Mouse (Mus musculus) forebrain, embryonic 13.5 days (tissue): ENCODE measurements around the gene C1ql4. TPM values are rescaled to one million over a fixed set of nuclear protein-coding genes. Genes with fewer than 3 reads are reported as not detected.
A peak's percentile ranks its signal among the peaks of the same experiment; 100 is the strongest.

Experiments
- ATAC-seq: fragments of 200-750 bp; cut with Nextera tagmentation; 2 replicates; pipeline ENCODE4 v1.8.0; 2017
- H3K27ac ChIP-seq: fragments of 300-500 bp; sonication (generic); 2 replicates; pipeline ENCODE4 v1.5.1; 2015; ENCODE audit warnings: inconsistent platforms, mild to moderate bottlenecking, moderate library complexity
- H3K27me3 ChIP-seq: fragments of 300-500 bp; sonication (generic); 2 replicates; pipeline ENCODE4 v1.6.1; 2015; ENCODE audit warnings: mild to moderate bottlenecking, inconsistent platforms
- H3K36me3 ChIP-seq: fragments of 300-500 bp; sonication (generic); 2 replicates; pipeline ENCODE4 v1.6.1; 2015; ENCODE audit warnings: mild to moderate bottlenecking, inconsistent platforms; ENCODE audit not compliant: poor library complexity, severe bottlenecking
- H3K4me1 ChIP-seq: fragments of 300-500 bp; sonication (generic); 2 replicates; pipeline ENCODE4 v1.6.1; 2015; ENCODE audit warnings: inconsistent platforms
- H3K4me2 ChIP-seq: fragments of 300-500 bp; sonication (generic); 2 replicates; pipeline ENCODE4 v1.6.1; 2015; ENCODE audit warnings: inconsistent platforms, mild to moderate bottlenecking, moderate library complexity
- H3K4me3 ChIP-seq: fragments of 300-500 bp; sonication (generic); 2 replicates; pipeline ENCODE4 v1.5.1; 2015; ENCODE audit warnings: mild to moderate bottlenecking, inconsistent platforms
- H3K9ac ChIP-seq: fragments of 300-500 bp; sonication (generic); 2 replicates; pipeline ENCODE4 v1.6.1; 2015; ENCODE audit warnings: mild to moderate bottlenecking, inconsistent platforms
- H3K9me3 ChIP-seq: fragments of 300-500 bp; sonication (generic); replicated peaks from 2 replicates; pipeline ENCODE4 v1.6.1; 2016; ENCODE audit warnings: inconsistent platforms
- WGBS: fragments of 180-500 bp; shearing (Covaris S2); methylation state at CpG from one replicate; pipeline ENCODE4 v1.1.7; 2015; 5-methylcytosine and 5-hydroxymethylcytosine counted together
- polyA plus RNA-seq: library from polyadenylated mRNA; unstranded; fragments of >200 nt; fragmentation: Nextera tagmentation; extraction: Ambion mirVana; gene quantifications from 2 replicates; pipeline ENCODE4 v1.2.1, GENCODE M21; 2015

The C1ql4 gene
- polyA plus RNA-seq, 1 experiment from 2014 or later: not detected

DNA sequence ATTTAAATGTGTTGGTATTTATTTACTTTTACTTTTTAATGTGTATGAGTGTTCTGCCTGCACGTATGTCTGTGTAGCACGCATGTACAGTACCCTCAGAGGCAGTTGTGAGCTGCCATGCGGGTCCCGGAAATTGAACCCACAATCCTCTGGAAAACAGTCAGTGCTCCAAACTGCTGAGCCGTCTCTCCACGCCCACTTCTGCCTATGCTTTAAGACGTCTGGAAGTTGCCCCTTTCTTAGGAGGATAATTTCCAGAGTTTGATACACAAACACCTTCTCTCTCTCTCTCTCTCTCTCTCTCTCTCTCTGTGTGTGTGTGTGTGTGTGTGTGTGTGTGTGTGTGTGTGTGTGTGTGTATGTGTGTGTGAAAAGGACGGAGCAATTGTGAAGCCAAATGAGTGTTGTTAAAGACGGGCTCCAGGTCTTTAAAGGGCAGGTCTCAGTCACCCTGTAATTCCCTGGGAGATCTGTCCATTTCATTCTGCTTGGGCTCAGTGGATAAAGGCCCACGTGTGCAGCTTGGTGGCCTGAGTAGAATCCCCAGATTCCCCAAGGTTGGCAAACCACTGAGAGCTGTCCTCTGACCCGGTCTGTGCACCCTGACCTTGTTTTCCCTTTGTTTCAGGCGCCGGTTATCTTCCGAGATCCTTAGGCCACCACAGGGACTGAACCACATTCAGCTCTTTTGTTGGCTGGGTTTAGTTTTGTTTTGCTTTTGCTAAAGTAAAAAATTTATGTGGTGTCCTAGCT lies 26.9 kb upstream of the C1ql4 start:
- H3K9me3 ChIP-seq: no peaks in the 10 kb centered on the region
- no peak overlapping the region for H3K9ac ChIP-seq
- H3K4me1 ChIP-seq: no peaks in the 10 kb centered on the region
- no peak overlapping the region for H3K4me3 ChIP-seq
- WGBS: 49% methylated on average over 14 of the region's 14 CpGs
- no peak for ATAC-seq
- H3K27me3 ChIP-seq: no peaks in the 10 kb centered on the region
- no peak overlapping the region for H3K27ac ChIP-seq
- H3K4me2 ChIP-seq: no peak overlapping the region
- no peaks in the 10 kb centered on the region for H3K36me3 ChIP-seq

DNA sequence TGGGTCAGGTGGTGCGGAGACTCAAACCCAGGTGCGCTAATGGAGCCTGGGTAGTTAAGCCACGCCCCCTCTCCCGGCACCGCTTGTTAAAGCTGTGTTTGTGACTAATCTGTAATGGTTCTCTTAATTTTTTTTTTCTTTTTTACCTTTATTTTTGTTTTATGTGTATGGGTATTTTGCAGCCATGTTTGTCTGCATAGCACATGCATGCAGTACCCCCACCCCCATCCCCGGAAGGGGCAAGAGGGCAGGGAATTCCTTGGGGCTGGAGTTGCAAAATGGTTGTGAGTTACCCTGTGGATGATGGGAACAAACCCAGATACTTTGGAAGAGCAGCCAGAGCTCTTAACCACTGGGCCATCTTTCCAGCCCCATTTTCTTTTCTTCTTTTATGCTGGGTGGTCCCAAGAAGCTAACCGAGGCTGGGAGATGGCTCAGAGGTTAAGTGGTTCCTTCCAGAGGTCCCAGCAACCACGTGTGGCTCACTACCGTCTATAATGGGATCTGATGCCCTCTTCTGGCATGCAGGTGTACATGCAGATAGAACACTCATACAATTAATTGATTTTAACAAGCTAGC lies 25.9 kb upstream of the C1ql4 start:
- Histone ChIP-seq H3K36me3 (no peaks in the 10 kb centered on the region), H3K4me3 (no peak overlapping the region), H3K27me3 (no peaks in the 10 kb centered on the region), H3K9ac (no peak overlapping the region), H3K9me3 (no peaks in the 10 kb centered on the region), H3K4me2 (no peak overlapping the region), H3K27ac (no peak overlapping the region), H3K4me1 (no peaks in the 10 kb centered on the region)
- WGBS: 6% methylated on average over 9 of the region's 9 CpGs
- no peak for ATAC-seq

DNA sequence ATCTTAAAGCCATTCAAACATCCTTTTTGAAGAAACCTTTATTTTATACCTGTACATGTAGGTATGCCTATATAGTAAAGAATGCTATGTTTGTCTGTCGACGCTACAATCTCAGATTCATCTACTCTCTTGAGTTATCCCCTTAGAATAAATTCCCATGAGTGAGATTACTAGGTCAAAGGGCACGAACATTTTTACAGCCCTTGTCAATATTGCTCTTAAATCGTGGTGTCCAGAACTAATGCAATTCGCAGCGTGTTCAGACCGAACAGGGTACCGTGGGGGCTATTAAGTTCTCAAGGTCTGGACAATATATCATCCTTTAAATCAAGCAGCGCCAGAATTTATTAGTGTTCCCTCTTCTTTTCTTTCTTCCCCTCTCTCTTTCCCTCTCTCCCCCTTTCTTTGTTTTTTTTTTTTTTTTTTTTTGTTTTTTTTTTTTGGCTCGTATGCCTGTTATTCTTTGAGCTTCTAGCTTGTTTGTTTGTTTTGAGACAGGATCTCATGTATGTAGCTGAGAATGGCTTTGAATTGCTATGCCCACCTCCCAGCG lies 25.3 kb upstream of the C1ql4 start:
- no peaks in the 10 kb centered on the region for H3K36me3 ChIP-seq
- no peaks in the 10 kb centered on the region for H3K27me3 ChIP-seq
- ATAC-seq: no peak
- no peaks in the 10 kb centered on the region for H3K4me1 ChIP-seq
- H3K4me2 ChIP-seq: no peak overlapping the region
- 75% methylated on average over 11 of the region's 11 CpGs for WGBS
- no peak overlapping the region for H3K4me3 ChIP-seq
- no peaks in the 10 kb centered on the region for H3K9me3 ChIP-seq
- no peak overlapping the region for H3K27ac ChIP-seq
- H3K9ac ChIP-seq: no peak overlapping the region

DNA sequence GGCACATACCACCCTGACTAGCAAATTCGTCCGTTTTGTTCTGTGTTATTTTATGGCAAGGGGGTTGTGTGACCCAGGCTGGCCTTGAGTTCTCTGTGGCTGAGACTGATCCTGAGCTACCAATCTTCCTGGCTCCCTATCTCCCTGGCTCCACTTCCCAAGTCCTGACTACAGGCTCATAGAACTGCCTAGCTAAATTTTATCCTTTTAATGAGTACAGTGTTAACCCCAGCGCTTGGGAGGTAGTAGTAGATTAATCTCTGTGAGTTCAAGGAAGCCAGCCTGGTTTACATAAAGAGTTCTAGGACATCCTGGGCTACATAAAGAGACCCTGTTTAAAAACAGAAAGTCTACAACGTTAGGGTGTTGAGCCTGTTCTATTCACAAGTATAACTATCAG lies 24.2 kb upstream of the C1ql4 start:
- Histone ChIP-seq H3K4me3 (no peak overlapping the region), H3K4me2 (no peak overlapping the region)

DNA sequence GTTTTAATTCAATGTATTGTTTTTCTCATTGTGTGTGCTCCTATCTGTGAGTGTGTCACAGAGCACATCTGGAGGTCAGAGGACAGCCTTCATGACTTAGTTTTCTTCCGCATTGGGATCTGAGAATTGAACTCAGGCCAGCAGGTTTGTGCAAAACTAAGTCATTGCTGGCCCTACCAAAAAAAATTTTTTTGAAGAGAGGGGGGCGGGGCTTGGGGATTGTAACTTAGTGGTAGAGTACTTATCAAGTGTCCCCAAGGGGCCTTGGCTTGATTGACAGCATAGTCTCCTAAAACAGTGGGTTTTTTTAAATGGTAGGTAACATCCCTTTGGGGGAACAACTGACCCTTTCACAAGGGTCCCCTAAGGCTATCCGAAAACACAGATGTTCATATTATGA lies 23.5 kb upstream of the C1ql4 start:
- no peak for ATAC-seq
- Histone ChIP-seq H3K27ac (no peak overlapping the region), H3K27me3 (no peaks in the 10 kb centered on the region), H3K36me3 (no peaks in the 10 kb centered on the region), H3K9me3 (no peaks in the 10 kb centered on the region), H3K4me1 (no peaks in the 10 kb centered on the region), H3K4me2 (no peak overlapping the region), H3K4me3 (no peak overlapping the region), H3K9ac (no peak overlapping the region)
- 96% methylated on average over 3 of the region's 3 CpGs for WGBS

More for the DNA sequence above, 24.2 kb upstream of the C1ql4 start:
- H3K9ac ChIP-seq: no peak overlapping the region
- H3K27me3 ChIP-seq: no peaks in the 10 kb centered on the region
- no peaks in the 10 kb centered on the region for H3K9me3 ChIP-seq
- H3K4me1 ChIP-seq: no peaks in the 10 kb centered on the region
- H3K36me3 ChIP-seq: no peaks in the 10 kb centered on the region
- ATAC-seq: no peak
- 73% methylated on average over 4 of the region's 4 CpGs for WGBS
- no peak overlapping the region for H3K27ac ChIP-seq

GRCm38 (mm10) chr15:99107866-99108265 lies 20.2 kb upstream of the C1ql4 start:
- H3K27ac ChIP-seq: no peak overlapping the region
- no peaks in the 10 kb centered on the region for H3K9me3 ChIP-seq
- no peak overlapping the region for H3K9ac ChIP-seq
- no peak for ATAC-seq
- no peaks in the 10 kb centered on the region for H3K27me3 ChIP-seq
- 87% methylated on average over 3 of the region's 3 CpGs for WGBS
- no peaks in the 10 kb centered on the region for H3K4me1 ChIP-seq
- H3K4me3 ChIP-seq: no peak overlapping the region
- H3K36me3 ChIP-seq: no peaks in the 10 kb centered on the region
- H3K4me2 ChIP-seq: no peak overlapping the region

DNA sequence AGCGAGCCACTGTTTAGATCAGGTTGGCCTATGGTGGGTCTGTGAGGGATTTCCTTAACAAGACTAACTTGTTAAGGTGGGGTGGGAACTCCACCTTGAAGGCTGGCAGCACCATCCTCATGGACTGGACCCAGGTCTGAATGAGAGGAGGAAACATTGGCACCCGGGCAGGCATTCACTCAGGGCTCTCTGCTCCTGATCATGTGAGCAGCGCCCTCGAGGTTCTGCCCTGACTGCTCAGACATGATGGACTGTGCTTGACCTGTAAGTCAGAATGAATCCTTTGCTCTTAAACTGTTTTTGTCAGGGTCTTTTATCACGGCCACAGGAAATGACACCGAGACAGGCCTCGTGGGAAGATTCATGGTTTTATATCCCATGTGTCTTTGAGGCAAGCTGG lies 17.6 kb upstream of the C1ql4 start:
- WGBS: 80% methylated on average over 7 of the region's 7 CpGs
- Histone ChIP-seq H3K9me3 (no peaks in the 10 kb centered on the region), H3K36me3 (no peaks in the 10 kb centered on the region), H3K4me2 (no peak overlapping the region), H3K27me3 (peaks cover 2% of the 10 kb centered on the region; the same call in 1 of the 2 replicates), H3K27ac (no peak overlapping the region), H3K4me1 (no peaks in the 10 kb centered on the region), H3K4me3 (no peak overlapping the region), H3K9ac (no peak overlapping the region)
- no peak for ATAC-seq

GRCm38 (mm10) chr15:99099984-99100383 lies 12.4 kb upstream of the C1ql4 start:
- H3K4me2 ChIP-seq: no peak overlapping the region
- no peak overlapping the region for H3K9ac ChIP-seq
- 52% methylated on average over 3 of the region's 3 CpGs for WGBS
- no peaks in the 10 kb centered on the region for H3K9me3 ChIP-seq
- no peaks in the 10 kb centered on the region for H3K36me3 ChIP-seq
- H3K4me3 ChIP-seq: no peak overlapping the region
- no peak for ATAC-seq
- no peak overlapping the region for H3K27ac ChIP-seq
- H3K4me1 ChIP-seq: peaks cover 42% of the 10 kb centered on the region
- peaks cover 52% of the 10 kb centered on the region for H3K27me3 ChIP-seq

GRCm38 (mm10) chr15:99099139-99099556 lies 11.5 kb upstream of the C1ql4 start:
- peak; percentile 56; the same call in 1 of the 2 replicates for ATAC-seq
- Histone ChIP-seq H3K9me3 (no peaks in the 10 kb centered on the region), H3K9ac (no peak overlapping the region), H3K27me3 (peaks cover 58% of the 10 kb centered on the region), H3K36me3 (no peaks in the 10 kb centered on the region), H3K4me1 (peaks cover 48% of the 10 kb centered on the region), H3K27ac (no peak overlapping the region), H3K4me2 (peak overlapping the region; percentile 70), H3K4me3 (peak overlapping the region; percentile 41; the same call in 1 of the 2 replicates)
- WGBS: 2% methylated on average over 15 of the region's 15 CpGs

DNA sequence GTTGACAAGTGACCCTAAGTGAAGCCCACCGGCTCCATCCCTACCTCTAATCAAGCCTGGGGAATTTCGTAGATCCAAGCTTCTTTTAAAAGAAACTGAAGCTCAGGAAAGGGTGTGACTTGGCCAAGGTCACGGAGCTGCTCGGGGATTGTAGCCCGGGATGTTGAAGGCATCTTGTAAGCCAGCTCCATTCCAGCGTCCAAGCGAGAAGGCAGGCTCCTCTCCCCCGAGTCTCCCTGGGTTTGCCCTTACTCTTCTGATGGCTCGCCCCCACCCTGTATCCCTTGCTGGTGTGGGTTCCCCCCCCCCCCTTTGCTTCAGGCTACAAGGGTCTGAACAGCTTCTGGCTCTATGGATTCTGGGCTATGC lies 10.9 kb upstream of the C1ql4 start:
- Histone ChIP-seq H3K4me3 (peak overlapping the region; percentile 41), H3K4me2 (peak overlapping the region; percentile 70), H3K27ac (no peak overlapping the region), H3K9me3 (no peaks in the 10 kb centered on the region), H3K36me3 (no peaks in the 10 kb centered on the region), H3K4me1 (peaks cover 53% of the 10 kb centered on the region), H3K27me3 (peaks cover 58% of the 10 kb centered on the region), H3K9ac (peak overlapping the region; percentile 53; the same call in 1 of the 2 replicates)
- ATAC-seq: peak; percentile 45; the same call in 1 of the 2 replicates
- WGBS: 1% methylated on average over 9 of the region's 9 CpGs

DNA sequence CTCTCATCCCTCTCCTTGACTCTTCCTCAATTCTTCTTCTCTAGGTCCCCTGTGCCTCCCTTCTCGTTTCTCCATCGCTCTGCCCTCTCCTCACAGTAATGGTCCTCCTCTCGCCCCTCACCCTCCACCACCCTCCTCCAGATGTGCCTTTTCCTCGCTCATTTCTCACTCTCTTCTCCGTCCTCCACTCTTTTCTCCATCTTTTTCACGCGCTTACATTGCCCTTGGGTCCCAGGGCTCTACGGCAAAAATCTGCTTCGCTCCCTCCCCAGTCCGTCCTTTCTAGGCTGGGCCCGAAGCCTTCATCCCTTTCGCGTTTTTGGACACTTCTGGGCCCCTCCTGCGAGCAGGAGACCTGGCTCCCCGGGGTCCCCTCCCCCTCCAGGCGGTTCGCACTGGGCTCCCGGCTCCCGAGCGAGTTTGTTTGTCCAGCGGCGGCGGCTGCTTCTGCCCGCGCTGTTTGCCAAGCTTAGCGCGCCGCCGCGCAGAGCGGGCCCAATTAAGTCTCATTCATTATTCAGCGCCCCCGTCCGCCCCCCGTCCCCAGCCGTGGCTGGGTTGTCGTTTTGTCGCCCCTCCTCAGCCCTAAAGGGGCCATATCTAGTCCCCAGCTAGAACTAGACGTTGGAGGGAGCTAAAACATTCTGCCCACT lies 10.3 kb upstream of the C1ql4 start:
- Histone ChIP-seq H3K4me3 (peak overlapping the region; percentile 41), H3K9ac (peak overlapping the region; percentile 53), H3K27me3 (peaks cover 63% of the 10 kb centered on the region), H3K4me2 (peak overlapping the region; percentile 70), H3K9me3 (no peaks in the 10 kb centered on the region), H3K27ac (no peak overlapping the region), H3K36me3 (no peaks in the 10 kb centered on the region), H3K4me1 (peaks cover 58% of the 10 kb centered on the region)
- ATAC-seq: peak; percentile 44
- under 1% methylated on average over 39 of the region's 39 CpGs for WGBS

DNA sequence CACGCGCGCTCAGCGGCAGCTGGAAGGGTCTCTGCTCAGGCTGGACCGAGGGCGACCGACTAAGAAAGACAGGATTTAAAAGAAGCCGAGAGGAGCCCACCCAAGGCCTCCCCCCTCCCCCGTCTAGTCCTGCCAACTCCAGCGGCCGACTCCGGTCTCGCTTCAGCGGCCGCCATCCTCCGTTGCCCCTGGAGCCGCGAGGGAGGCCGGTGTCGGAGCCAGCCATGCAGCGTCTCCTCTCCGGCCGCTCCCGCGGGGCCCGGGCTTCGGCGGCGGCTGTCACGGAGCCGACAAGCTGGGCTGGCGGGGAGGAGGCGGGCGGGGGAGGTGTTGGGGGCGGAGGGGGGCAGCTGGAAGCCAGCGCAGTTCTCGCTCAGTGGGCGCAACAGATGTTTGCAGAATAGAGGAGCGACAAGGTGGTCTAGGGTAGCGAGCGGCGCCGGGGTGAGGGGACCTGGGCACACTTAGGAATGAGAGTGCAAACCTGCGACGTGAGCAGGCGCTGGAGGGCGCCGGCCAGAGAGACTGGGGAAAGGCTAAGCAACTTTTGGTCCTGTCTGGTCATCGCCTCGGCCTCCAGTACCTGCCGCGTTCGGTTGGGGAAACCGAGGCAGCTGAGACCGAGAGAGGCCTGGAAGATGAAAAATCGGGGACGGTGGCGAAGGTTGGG lies 9.3 kb upstream of the C1ql4 start:
- Histone ChIP-seq H3K4me1 (peaks cover 60% of the 10 kb centered on the region), H3K27me3 (peaks cover 73% of the 10 kb centered on the region), H3K4me3 (peak overlapping the region; percentile 41), H3K9ac (peak overlapping the region; percentile 53), H3K27ac (no peak overlapping the region), H3K9me3 (no peaks in the 10 kb centered on the region), H3K4me2 (peak overlapping the region; percentile 70), H3K36me3 (no peaks in the 10 kb centered on the region)
- 1% methylated on average over 58 of the region's 58 CpGs for WGBS
- ATAC-seq: no peak
